Mouse (Mus musculus): Measurements from ENCODE around the gene Olfm2.

DNA sequence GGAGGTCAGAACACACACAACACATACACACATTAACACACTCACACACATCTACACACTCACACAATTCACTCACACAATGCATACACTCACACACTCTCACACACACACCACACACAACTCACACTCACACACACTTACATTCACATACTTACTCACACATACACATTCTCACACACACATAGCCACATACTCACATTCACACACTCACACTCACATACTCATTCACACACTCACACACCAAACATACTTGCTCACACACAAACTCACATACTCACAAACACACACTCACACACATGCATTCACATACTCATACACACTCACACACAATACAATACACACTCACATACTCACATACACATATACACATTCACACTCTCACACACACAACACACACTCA, 40.7 kb downstream of the Olfm2 start:
- TF ChIP-seq CTCF (IDR thresholded peaks at IDR 0.05; ENCODE audit: borderline replicate concordance, control insufficient read depth, extremely low read depth, insufficient read depth, low read length, poor library complexity), result no peak
- TF ChIP-seq POLR2A (IDR thresholded peaks at IDR 0.05; ENCODE audit: control insufficient read depth, extremely low read depth, insufficient read depth, low read length, poor library complexity), result no peak

Measured in thymus, adult 2 months (tissue).